Mouse (Mus musculus): ENCODE measurements around the gene Aatf.
"Not testable (repeated sequence)": the region's sequence is repeated elsewhere in the genome, so short reads cannot be mapped to it uniquely, and the experiment has no call there.

Aatf gene

GRCm38 (mm10) chr11:84440402-84440801 is 72.9 kb downstream of the Aatf start:
- DNase-seq (ENCODE audit: low spot score in 2 of 2): no peak

- no peak for DNase-seq (ENCODE audit: low spot score in 2 of 2)
Observed at GRCm38 (mm10) chr11:84434879-84435278, 78.4 kb downstream of the Aatf start.

- DNase-seq (ENCODE audit: low spot score in 2 of 2): no peak
Observed at GRCm38 (mm10) chr11:84430336-84430735, 83.0 kb downstream of the Aatf start.

GRCm38 (mm10) chr11:84429581-84429980 is 83.7 kb downstream of the Aatf start:
- peak in 1 of 2 experiments; percentile 22 for DNase-seq (ENCODE audit: low spot score in 2 of 2)

- DNase-seq (ENCODE audit: low spot score in 2 of 2): no peak
Observed at GRCm38 (mm10) chr11:84426633-84426998, 86.7 kb downstream of the Aatf start.

GRCm38 (mm10) chr11:84425736-84426632 is 87.3 kb downstream of the Aatf start:
- DNase-seq (ENCODE audit: low spot score in 2 of 2): no peak

GRCm38 (mm10) chr11:84420779-84421178 is 92.5 kb downstream of the Aatf start:
- DNase-seq (ENCODE audit: low spot score in 2 of 2): no peak

GRCm38 (mm10) chr11:84413111-84413510 is 100.2 kb downstream of the Aatf start:
- DNase-seq (ENCODE audit: low spot score in 2 of 2): no peak

GRCm38 (mm10) chr11:84412201-84412934 is 101.0 kb downstream of the Aatf start:
- no peak for DNase-seq (ENCODE audit: low spot score in 2 of 2)

GRCm38 (mm10) chr11:84411642-84412018 is 101.7 kb downstream of the Aatf start:
- DNase-seq (ENCODE audit: low spot score in 2 of 2): no peak

- DNase-seq (ENCODE audit: low spot score in 2 of 2): no peak
Observed at GRCm38 (mm10) chr11:84410879-84411641, 102.3 kb downstream of the Aatf start.

- DNase-seq (ENCODE audit: low spot score in 2 of 2): no peak
Observed at GRCm38 (mm10) chr11:84410383-84410782, 102.9 kb downstream of the Aatf start.

- DNase-seq (ENCODE audit: low spot score in 2 of 2): peak in 1 of 2 experiments; percentile 26
Observed at GRCm38 (mm10) chr11:84406733-84407132, 106.6 kb downstream of the Aatf start.

GRCm38 (mm10) chr11:84395010-84395409 is 118.3 kb downstream of the Aatf start:
- no peak for DNase-seq (ENCODE audit: low spot score in 2 of 2)

GRCm38 (mm10) chr11:84393571-84393970 is 119.8 kb downstream of the Aatf start:
- DNase-seq (ENCODE audit: low spot score in 2 of 2): no peak

GRCm38 (mm10) chr11:84392066-84392465 is 121.3 kb downstream of the Aatf start:
- not testable (repeated sequence) for DNase-seq (ENCODE audit: low spot score in 2 of 2)

- DNase-seq (ENCODE audit: low spot score in 2 of 2): no peak
Observed at GRCm38 (mm10) chr11:84391126-84391525, 122.2 kb downstream of the Aatf start.

GRCm38 (mm10) chr11:84389332-84389731 is 124.0 kb downstream of the Aatf start:
- DNase-seq (ENCODE audit: low spot score in 2 of 2): no peak

- no peak for DNase-seq (ENCODE audit: low spot score in 2 of 2)
Observed at GRCm38 (mm10) chr11:84383891-84384290, 129.4 kb downstream of the Aatf start.

GRCm38 (mm10) chr11:84382450-84382849 is 130.9 kb downstream of the Aatf start:
- DNase-seq (ENCODE audit: low spot score in 2 of 2): no peak

- no peak for DNase-seq (ENCODE audit: low spot score in 2 of 2)
Observed at GRCm38 (mm10) chr11:84376510-84377365, 136.6 kb downstream of the Aatf start.
